Mouse (Mus musculus): ENCODE data around the gene Ciita.

- TF ChIP-seq CTCF (IDR thresholded peaks at IDR 0.05; ENCODE audit: borderline replicate concordance, insufficient read depth, low read depth, low read length) = no peak
- no peak for TF ChIP-seq POLR2A (IDR thresholded peaks at IDR 0.05; ENCODE audit: borderline replicate concordance, insufficient read depth, low read length)
Observed at GRCm38 (mm10) chr16:10452445-10452896, 27.4 kb upstream of the Ciita start.
